Mouse (Mus musculus) erythroblast, embryonic 14.5 days (primary cell): Measurements from ENCODE around the gene Gimap9.

Source experiments
- GATA1 ChIP-seq: IDR thresholded peaks from 2 replicates; pipeline ENCODE4 v1.6.1; 2012; ENCODE audit warnings: low read length, inconsistent platforms, mixed read lengths
- TAL1 ChIP-seq: IDR thresholded peaks from 3 replicates; pipeline ENCODE4 v1.6.1; 2012; ENCODE audit warnings: low read length, inconsistent platforms, mixed read lengths

DNA sequence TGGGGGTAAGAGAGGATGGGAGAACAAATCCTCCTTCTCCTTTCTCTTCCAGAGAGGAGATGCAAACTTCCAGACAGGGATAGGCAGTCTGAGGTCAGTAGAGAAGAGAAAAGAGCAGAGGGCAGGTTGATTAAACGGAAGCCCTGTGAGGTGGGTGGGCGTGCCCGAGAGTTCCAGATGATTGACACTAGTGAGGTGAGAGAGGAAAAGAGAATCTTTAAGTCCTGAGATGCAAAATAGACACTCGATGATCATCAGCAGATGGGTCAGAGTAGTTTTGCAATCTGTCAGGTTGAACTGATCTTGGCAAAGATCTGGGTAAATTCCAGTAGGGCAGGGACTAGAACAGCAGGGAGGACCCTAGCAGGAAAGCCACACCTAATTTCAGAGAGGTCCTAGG lies 11.2 kb upstream of the Gimap9 start:
- TF ChIP-seq TAL1 (no peak), GATA1 (no peak)
